Mouse (Mus musculus) embryonic facial prominence, embryonic 15.5 days (tissue): Measurements from ENCODE around the gene Camk2n1. TPM values are rescaled to one million over a fixed set of nuclear protein-coding genes. Genes with fewer than 3 reads are reported as not detected.

Experiments used
- ATAC-seq: fragments of 200-750 bp; cut with Nextera tagmentation; 2 replicates; pipeline ENCODE4 v1.8.0; 2017; ENCODE audit warnings: low read depth, moderate TSS enrichment; ENCODE audit not compliant: insufficient number of reproducible peaks, low FRiP score, low TSS enrichment
- H3K27ac ChIP-seq: fragments of 300-500 bp; sonication (generic); replicated peaks from 2 replicates; pipeline ENCODE4 v1.5.1; 2015; ENCODE audit warnings: mild to moderate bottlenecking, inconsistent platforms
- H3K27me3 ChIP-seq: fragments of 300-500 bp; sonication (generic); 2 replicates; pipeline ENCODE4 v1.6.1; 2015; ENCODE audit warnings: inconsistent platforms
- H3K36me3 ChIP-seq: fragments of 300-500 bp; sonication (generic); 2 replicates; pipeline ENCODE4 v1.6.1; 2015; ENCODE audit warnings: mild to moderate bottlenecking, inconsistent platforms
- H3K4me1 ChIP-seq: fragments of 300-500 bp; sonication (generic); 2 replicates; pipeline ENCODE4 v1.6.1; 2015; ENCODE audit warnings: inconsistent platforms
- H3K4me2 ChIP-seq: fragments of 300-500 bp; sonication (generic); replicated peaks from 2 replicates; pipeline ENCODE4 v1.6.1; 2015; ENCODE audit warnings: mild to moderate bottlenecking, inconsistent platforms
- H3K4me3 ChIP-seq: fragments of 300-500 bp; sonication (generic); replicated peaks from 2 replicates; pipeline ENCODE4 v1.5.1; 2015; ENCODE audit warnings: mild to moderate bottlenecking, inconsistent platforms
- H3K9ac ChIP-seq: fragments of 300-500 bp; sonication (generic); 2 replicates; pipeline ENCODE4 v1.6.1; 2015; ENCODE audit warnings: inconsistent platforms
- H3K9me3 ChIP-seq: fragments of 300-500 bp; sonication (generic); replicated peaks from 2 replicates; pipeline ENCODE4 v1.6.1; 2016; ENCODE audit warnings: inconsistent platforms
- WGBS: fragments of 180-500 bp; shearing (Covaris S2); methylation state at CpG from one replicate; pipeline ENCODE4 v1.1.7; 2015; 5-methylcytosine and 5-hydroxymethylcytosine counted together
- polyA plus RNA-seq: library from polyadenylated mRNA; unstranded; fragments of >200 nt; fragmentation: Nextera tagmentation; extraction: Ambion mirVana; gene quantifications from 2 replicates; pipeline ENCODE4 v1.2.1, GENCODE M21; 2015

Camk2n1 gene
- 3.1 and 3.4 TPM in 2 replicates for polyA plus RNA-seq

DNA sequence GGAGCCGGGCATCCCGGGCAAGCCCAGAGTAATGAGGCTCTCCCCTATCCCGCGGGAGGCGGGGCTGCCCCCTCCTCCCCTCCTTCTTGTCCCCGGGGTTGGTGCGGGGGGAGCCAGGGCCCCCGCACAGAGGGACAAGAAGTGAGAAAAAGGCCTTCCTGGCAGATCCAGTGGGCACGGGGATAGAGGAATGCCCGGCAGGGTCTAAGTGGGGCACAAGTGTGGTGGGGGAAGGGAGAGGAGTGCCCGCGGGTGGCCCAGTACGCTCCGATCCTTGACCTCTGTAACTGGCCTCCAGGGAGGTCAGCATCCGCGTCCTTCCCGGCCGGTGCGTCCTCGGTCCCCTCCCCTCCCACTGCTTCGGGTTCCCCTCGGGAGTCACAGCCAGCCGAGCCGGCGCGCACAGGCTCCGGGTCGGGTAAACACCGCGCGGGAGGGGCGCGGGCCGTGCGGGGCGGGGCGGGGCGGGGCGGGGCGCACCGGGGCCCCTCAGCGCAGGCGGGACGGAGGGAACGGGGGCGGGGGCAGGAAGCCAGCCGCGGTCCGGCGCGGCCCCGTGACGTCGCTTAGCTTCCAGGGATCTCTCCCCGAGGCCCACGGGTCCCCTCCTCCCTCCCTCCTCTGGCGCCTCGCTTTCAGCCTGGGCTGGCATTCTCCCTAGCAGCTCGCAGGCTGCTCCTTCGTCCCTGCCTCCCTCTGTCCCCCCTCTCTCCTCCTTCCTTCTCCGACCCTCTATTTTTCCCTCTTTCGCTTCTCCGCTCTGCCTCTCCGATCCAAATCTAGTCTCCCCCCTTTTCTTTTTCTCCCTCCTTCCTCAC, at the start of gene Camk2n1:
Camk2n1 (plus strand) TSS at position 562 of the 818 bp plus-strand sequence.
- peak within 1 kb of the TSS; percentile 73 for H3K27ac ChIP-seq
- peak within 1 kb of the TSS; percentile 77 for H3K4me3 ChIP-seq
- H3K4me2 ChIP-seq, result peak within 1 kb of the TSS; percentile 94
- under 1% methylated on average over 35 of the region's 64 CpGs for WGBS
- H3K4me1 ChIP-seq, result peaks cover 30% of the 10 kb centered on the region
- peak; percentile 80 for ATAC-seq
- H3K27me3 ChIP-seq, result peaks cover 64% of the 10 kb centered on the region
- H3K9ac ChIP-seq, result peak within 1 kb of the TSS; percentile 60
- no peaks in the 10 kb centered on the region for H3K9me3 ChIP-seq
- H3K36me3 ChIP-seq, result no peaks in the 10 kb centered on the region

DNA sequence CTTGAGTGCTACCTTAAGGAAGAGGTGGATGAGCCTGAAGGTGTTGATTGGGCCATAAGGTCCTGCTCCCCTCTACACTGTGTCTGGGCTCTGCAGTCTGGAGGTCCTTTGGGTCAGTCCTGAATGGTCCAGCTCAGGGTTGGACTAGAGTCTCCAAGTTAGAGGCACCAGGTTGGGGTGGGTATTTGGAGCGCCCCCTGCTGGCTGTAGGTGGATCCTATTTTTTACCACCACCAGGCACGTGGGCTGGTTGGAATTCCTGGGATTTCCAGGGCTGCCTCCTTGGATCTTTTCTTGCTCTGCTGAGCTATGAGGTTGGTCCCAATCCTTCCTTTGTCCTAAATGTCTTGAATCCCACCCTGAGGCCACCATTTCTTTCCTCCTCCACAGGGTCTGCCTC, 49.3 kb upstream of the Camk2n1 start:
- Histone ChIP-seq H3K4me2 (no peak overlapping the region), H3K27me3 (peaks cover 15% of the 10 kb centered on the region), H3K9me3 (no peaks in the 10 kb centered on the region), H3K4me1 (no peaks in the 10 kb centered on the region), H3K27ac (no peak overlapping the region), H3K4me3 (no peak overlapping the region), H3K36me3 (no peaks in the 10 kb centered on the region), H3K9ac (no peak overlapping the region)
- no peak for ATAC-seq
- WGBS, result 5% methylated on average over 2 of the region's 2 CpGs

DNA sequence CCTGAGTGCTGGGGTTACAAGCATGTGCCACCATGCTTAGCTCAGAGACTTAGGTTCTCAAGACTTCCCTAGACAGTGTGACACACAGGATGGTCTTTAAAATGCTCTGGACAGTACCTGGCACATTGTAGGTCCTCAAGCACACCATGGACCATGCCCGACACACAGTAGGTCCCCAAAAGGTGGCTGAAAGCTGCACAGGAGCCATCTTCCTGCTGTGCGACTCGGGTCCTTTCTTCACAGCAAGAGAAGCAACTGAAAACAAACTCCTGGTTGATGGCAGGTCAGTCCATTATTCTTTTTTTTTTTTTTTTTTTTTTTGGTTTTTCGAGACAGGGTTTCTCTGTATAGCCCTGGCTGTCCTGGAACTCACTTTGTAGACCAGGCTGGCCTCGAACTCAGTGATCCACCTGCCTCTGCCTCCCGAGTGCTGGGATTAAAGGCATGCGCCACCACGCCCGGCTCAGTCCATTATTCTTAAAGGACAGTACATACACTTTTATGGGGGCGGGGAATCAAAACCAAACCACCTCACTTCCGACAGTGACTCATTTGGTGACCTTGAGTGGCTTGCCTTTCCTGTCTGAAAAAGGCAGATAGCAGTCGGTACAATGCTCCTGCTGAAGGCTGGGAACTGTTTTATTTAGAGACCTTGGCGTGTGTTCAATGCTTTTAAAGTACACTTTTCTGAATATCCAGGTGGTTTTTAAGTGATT, 46.5 kb upstream of the Camk2n1 start:
- Histone ChIP-seq H3K4me2 (no peak overlapping the region), H3K36me3 (no peaks in the 10 kb centered on the region), H3K4me1 (no peaks in the 10 kb centered on the region), H3K4me3 (no peak overlapping the region), H3K27ac (no peak overlapping the region), H3K9me3 (no peaks in the 10 kb centered on the region), H3K27me3 (peaks cover 20% of the 10 kb centered on the region), H3K9ac (no peak overlapping the region)
- ATAC-seq, result no peak
- WGBS, result 69% methylated on average over 12 of the region's 13 CpGs

DNA sequence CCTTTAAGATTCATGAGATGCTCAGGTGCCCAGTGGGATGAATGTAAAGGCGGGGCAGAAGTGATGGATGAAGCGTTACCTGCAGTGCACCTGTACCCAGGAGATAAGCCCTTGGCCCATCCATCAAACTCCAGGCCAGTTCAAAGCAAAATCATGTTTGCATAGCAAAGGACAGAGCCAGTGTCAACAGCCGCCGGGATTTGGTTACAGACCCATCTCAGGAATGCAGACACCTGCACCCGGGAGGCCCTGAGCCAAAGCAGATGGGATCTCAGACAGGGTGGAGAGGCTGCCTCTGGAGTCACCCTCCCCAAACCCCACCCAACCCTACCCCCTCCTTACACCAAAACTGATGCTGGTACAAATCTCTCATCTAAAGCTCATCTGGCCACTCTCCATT, 43.1 kb upstream of the Camk2n1 start:
- peaks cover 9% of the 10 kb centered on the region; the same call in 1 of the 2 replicates for H3K4me1 ChIP-seq
- H3K27me3 ChIP-seq, result peaks cover 39% of the 10 kb centered on the region
- H3K9me3 ChIP-seq, result no peaks in the 10 kb centered on the region
- 9% methylated on average over 5 of the region's 5 CpGs for WGBS
- no peak overlapping the region for H3K4me2 ChIP-seq
- no peak overlapping the region for H3K9ac ChIP-seq
- H3K4me3 ChIP-seq, result no peak overlapping the region
- no peak overlapping the region for H3K27ac ChIP-seq
- no peaks in the 10 kb centered on the region for H3K36me3 ChIP-seq
- ATAC-seq, result no peak

DNA sequence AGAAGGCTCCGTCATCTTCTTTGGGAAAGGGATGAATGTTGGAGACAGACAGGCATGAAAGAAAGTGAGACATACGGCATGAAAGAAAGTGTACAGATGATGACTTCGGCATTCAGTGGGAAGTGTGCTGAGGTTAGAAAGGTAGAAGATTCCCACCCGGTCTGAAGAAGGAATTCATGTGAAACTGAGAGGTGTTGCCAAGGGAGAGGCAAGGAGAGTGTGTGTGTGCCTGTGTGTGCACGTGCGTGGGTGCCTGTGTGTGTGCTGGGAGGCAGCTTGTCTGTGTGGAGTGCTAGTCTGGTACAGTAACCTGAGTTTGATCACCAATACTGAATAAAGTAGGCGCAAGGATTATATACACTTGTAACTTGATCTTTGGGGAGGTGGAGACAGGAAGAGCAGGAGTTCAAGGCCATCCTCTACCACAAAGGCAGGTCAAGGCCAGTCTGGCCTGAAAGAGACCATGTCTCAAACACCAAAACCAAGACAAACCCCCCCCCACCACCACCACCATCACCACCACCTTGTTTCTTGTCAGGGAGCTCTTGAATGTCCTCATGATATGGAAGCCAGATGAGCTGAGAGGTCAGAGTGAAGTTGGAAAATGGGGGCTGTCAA, 42.5 kb upstream of the Camk2n1 start:
- Histone ChIP-seq H3K27me3 (peaks cover 39% of the 10 kb centered on the region), H3K4me2 (no peak overlapping the region), H3K4me1 (peaks cover 9% of the 10 kb centered on the region; the same call in 1 of the 2 replicates), H3K9ac (no peak overlapping the region), H3K27ac (no peak overlapping the region), H3K36me3 (no peaks in the 10 kb centered on the region), H3K4me3 (no peak overlapping the region), H3K9me3 (no peaks in the 10 kb centered on the region)
- 40% methylated on average over 7 of the region's 7 CpGs for WGBS
- ATAC-seq, result no peak

DNA sequence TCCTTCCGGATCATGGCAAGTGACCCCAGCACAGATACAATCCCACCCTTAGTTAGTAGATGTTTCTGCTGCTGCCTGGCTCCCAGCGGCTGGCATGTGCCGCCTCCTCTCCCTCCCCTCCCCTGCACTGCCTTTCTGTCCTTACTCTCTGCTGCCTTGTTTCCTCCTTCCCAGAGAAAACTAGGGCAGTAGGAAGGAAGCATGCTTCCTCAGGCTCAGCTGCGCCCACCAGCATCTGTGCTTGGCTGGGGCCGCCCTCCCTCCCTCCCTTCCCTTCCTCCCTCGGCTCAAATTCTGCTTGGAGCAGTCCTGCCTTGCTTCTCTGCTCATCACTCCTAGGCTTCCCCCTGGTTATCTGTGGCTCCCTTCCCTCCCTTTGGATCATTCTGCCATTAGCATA, 39.4 kb upstream of the Camk2n1 start:
- H3K4me2 ChIP-seq, result no peak overlapping the region
- 9% methylated on average over 6 of the region's 6 CpGs for WGBS
- no peaks in the 10 kb centered on the region for H3K36me3 ChIP-seq
- H3K4me3 ChIP-seq, result no peak overlapping the region
- H3K9me3 ChIP-seq, result no peaks in the 10 kb centered on the region
- no peak overlapping the region for H3K9ac ChIP-seq
- peaks cover 9% of the 10 kb centered on the region; the same call in 1 of the 2 replicates for H3K4me1 ChIP-seq
- no peak overlapping the region for H3K27ac ChIP-seq
- no peak for ATAC-seq
- peaks cover 45% of the 10 kb centered on the region for H3K27me3 ChIP-seq

DNA sequence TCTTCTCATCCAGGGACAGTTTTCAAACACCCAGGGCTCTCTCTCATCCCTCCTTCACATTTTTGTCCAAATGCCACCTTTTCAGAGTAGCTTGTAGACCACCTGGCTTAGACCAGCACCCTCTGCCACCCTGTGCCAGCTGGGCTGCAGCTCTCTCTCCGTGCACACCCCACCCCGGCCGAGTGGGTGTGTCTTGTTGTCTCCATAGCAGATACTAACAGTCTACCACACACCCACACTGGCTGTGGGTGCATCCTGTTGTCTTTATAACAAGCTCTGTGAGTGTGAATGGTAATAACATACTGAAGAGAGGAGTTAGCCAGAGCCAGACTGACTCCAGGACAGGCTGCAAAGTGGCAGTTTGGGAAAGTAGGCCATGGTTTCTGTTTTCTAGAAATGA, 38.1 kb upstream of the Camk2n1 start:
- WGBS, result 73% methylated on average over 3 of the region's 3 CpGs
- peaks cover 42% of the 10 kb centered on the region for H3K27me3 ChIP-seq

DNA sequence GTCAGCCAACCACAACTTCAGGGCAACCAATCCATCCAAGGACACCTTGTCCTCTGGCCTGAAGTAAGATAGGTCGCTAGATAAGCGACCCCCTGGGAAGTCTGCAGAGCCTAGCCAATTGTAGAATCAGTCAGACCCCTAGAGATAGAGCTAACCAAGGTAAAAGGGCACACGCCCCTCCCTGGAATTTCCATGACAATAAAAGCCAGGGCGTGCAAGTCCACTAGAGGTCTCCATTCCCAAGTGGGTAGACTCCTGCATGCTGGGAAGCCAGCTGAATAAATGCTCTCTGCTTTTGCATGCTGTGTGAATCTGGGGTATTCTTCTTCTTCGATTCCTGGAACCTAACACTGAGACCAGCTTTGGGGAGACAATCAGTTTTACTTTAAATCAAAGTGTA, 37.7 kb upstream of the Camk2n1 start:
- Histone ChIP-seq H3K9ac (no peak overlapping the region), H3K27ac (no peak overlapping the region), H3K4me3 (no peak overlapping the region), H3K4me2 (no peak overlapping the region), H3K27me3 (peaks cover 42% of the 10 kb centered on the region), H3K4me1 (peaks cover 9% of the 10 kb centered on the region; the same call in 1 of the 2 replicates), H3K36me3 (no peaks in the 10 kb centered on the region), H3K9me3 (no peaks in the 10 kb centered on the region)
- WGBS, result 54% methylated on average over 5 of the region's 5 CpGs
- ATAC-seq, result no peak

More for the DNA sequence above, 38.1 kb upstream of the Camk2n1 start:
- no peaks in the 10 kb centered on the region for H3K36me3 ChIP-seq
- H3K4me1 ChIP-seq, result peaks cover 9% of the 10 kb centered on the region; the same call in 1 of the 2 replicates
- no peaks in the 10 kb centered on the region for H3K9me3 ChIP-seq
- no peak for ATAC-seq
- no peak overlapping the region for H3K9ac ChIP-seq
- H3K4me3 ChIP-seq, result no peak overlapping the region
- H3K4me2 ChIP-seq, result no peak overlapping the region
- no peak overlapping the region for H3K27ac ChIP-seq

DNA sequence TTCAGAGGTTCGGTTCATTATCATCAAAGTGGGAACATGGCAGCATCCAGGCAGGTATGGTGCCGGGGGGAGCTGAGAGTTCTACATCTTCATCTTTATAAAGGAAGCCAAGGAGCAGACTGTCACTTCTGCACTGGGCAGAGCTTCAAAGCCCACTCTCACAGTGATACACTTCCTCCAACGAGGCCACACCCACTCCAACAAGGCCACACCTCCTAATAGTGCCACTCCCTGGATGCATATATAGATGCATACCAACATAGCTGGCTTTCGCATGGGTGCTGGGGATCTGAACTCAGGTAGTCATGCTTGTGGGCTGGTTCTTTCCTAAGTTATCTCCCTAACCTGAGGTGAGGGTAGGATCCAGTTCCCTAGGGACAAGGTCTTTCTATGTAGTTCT, 36.2 kb upstream of the Camk2n1 start:
- no peak for ATAC-seq
- WGBS, result 77% methylated on average over 4 of the region's 4 CpGs

DNA sequence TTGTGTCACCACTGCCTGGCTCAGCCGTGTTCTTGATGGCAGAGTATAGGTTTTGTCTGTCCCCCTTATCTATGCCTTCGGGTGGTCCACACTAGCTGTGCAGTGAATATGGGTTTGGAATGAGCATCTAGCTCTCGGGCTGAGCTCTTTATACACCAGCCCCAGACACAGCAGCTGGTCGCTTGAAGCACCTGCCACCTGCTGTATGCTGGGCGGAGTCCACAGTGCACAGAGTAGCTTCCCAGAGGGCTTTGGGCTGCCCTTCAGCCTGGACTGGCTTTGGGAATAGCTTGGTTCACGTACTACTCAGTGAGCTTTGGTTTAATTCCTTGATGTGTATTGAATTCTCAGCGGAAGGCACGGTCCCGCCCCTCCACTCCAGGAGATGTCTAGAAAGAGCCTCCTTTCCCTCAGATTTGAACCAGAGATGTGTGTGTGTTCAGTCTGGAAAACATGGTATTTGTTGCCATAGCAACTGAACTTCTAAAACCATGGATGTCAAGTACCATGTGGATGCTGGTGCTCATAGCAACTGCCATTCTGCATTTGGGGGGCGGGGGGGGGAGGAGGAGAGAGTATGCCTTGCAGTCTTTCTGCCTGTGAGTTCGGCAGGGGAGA, 35.7 kb upstream of the Camk2n1 start:
- H3K4me1 ChIP-seq, result peaks cover 9% of the 10 kb centered on the region; the same call in 1 of the 2 replicates
- peaks cover 35% of the 10 kb centered on the region for H3K27me3 ChIP-seq
- H3K4me2 ChIP-seq, result no peak overlapping the region
- H3K9me3 ChIP-seq, result no peaks in the 10 kb centered on the region
- WGBS, result 59% methylated on average over 11 of the region's 11 CpGs
- ATAC-seq, result no peak
- H3K4me3 ChIP-seq, result no peak overlapping the region
- no peak overlapping the region for H3K27ac ChIP-seq
- no peaks in the 10 kb centered on the region for H3K36me3 ChIP-seq
- no peak overlapping the region for H3K9ac ChIP-seq

More for the DNA sequence above, 36.2 kb upstream of the Camk2n1 start:
- Histone ChIP-seq H3K4me1 (peaks cover 9% of the 10 kb centered on the region; the same call in 1 of the 2 replicates), H3K9ac (no peak overlapping the region), H3K27ac (no peak overlapping the region), H3K36me3 (no peaks in the 10 kb centered on the region), H3K9me3 (no peaks in the 10 kb centered on the region), H3K27me3 (peaks cover 39% of the 10 kb centered on the region), H3K4me3 (no peak overlapping the region), H3K4me2 (no peak overlapping the region)

DNA sequence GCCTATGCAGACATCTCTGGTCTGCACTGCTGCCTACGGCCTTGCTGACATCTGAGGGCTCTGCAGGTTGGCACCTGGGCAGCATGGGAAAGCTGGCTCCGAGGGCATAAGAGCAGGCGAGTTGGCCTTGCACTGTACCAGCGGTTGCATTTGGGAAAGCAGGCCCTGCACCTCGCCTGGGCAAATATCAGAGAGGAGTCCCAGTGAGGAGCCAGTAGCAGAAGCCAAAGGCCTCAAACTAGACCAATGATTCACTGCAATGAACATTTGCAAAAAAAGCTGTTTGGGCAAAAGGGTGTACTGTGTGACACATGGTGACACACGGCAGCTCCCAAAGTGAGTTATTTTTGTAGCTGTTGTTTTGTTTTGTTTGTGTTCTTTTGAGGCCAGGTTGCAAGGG, 29.1 kb upstream of the Camk2n1 start:
- H3K4me3 ChIP-seq, result no peak overlapping the region
- 76% methylated on average over 6 of the region's 6 CpGs for WGBS
- no peak overlapping the region for H3K9ac ChIP-seq
- no peak overlapping the region for H3K27ac ChIP-seq
- H3K36me3 ChIP-seq, result no peaks in the 10 kb centered on the region
- H3K4me1 ChIP-seq, result no peaks in the 10 kb centered on the region; the same call in 1 of the 2 replicates
- 0 out of 2 replicates have a peak, but pooled peaks cover 5% of the 10 kb centered on the region for H3K27me3 ChIP-seq
- no peak overlapping the region for H3K4me2 ChIP-seq
- no peak for ATAC-seq
- no peaks in the 10 kb centered on the region for H3K9me3 ChIP-seq
